Mouse (Mus musculus): ENCODE results near the gene Cdipt.

Cdipt gene

DNA sequence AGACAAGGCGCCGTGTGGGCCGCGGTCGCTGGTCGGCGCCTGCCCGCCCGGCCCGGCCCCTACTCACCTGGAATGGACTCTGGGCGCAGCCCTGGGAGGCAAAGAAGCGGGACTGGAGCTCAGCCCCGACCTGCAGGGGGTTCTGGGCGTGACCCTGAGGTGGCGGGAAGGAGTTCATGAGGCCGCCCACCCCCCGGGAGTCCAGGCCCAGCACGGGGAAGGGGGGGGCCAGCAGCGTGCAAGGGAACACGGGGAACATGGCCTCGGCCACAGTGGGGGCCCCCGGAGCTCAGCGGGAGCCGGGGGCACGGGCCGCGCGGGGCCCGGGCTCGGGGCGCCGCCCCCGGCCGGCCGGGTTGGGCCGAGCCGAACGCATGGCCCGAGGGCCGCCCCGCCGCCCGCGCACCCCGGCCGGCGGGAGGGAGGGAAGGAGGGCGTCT lies 50.5 kb downstream of the Cdipt start:
- peak; percentile 90 for DNase-seq

DNA sequence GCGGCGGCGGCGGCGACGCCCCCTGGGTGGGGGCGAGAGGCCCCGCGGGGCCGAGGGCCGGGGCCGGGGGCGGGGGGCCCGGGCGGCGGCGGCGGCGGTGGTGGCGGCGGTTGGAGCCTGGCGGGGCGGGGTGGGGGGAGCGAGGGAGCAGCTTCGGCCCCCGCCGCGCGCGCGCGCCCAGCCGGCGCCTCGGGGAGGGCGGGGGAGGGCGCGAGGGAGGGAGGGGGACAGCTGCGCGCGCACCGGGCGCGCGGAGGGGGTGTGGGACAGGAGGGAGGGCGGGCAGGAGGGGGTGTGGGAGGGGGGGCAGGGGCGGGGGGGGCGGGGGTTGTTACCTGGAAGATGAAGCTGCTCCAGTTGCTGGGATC lies 50.9 kb downstream of the Cdipt start:
- no peak for DNase-seq

DNA sequence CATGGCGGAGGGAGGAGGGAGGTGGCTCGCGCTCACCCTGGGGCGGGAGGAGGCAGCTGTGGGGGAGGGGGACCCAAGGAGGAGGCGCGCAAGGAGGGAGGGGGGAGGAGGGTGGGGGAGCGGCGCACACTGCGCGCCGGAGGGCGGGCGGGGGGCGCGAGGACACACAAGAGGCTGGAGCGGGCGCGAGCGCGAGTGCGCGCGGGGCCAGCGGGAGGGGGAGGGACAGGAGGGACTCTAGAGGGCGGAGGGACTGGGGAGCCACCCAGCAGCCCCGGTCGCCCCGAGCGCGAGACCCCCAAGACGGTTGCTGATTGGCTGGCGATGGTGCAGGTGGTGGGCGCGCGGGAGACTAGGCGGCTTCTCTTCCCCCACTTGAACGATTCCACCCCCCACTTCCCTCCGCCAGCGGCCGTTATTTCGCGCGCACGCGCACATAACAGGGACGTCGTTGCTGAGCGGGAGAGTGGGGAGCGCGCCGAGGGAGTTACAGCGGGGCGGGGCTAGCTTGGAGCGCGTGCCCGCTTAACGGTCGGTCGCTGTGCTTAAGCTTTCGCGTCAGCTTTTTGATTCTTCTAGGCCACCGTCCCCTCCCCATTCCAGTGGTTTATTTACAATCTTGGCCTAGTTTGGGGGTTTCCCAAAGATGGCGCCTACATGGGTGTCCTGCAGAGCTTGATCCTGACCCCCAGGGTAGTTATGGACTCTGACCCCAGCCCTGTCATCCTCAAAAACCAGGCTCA lies 51.4 kb downstream of the Cdipt start, which contains the start of gene Maz:
Maz (minus strand) TSS at position 54 of the 743 bp plus-strand sequence.
- peak; percentile 100 for DNase-seq

DNA sequence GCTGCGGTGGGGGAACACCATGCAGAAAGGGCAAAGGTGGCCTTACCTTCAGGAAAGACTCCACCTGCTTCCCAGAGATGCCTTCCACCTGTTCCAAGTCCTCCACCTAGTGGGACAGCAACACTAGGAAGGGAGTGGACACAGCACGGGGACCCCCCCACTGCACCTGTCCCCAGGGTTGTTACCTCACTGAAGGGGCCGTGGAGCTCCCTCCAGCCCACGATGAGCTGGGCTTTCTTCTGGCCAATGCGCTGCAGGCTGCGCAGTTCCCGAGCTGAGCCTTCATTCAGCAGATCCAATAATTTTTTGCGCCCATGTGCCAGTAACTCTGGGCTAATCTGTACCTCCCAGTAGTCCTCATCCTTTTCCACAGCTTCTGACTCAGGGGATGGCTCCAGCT lies 52.2 kb downstream of the Cdipt start:
- no peak for DNase-seq
